Mouse (Mus musculus): ENCODE measurements around the gene Ugt2a3. TPM values are rescaled to one million over a fixed set of nuclear protein-coding genes. Genes with fewer than 3 reads are reported as not detected.
"Not testable (repeated sequence)": the region's sequence is repeated elsewhere in the genome, so short reads cannot be mapped to it uniquely, and the experiment has no call there.

Ugt2a3 gene
- polyA plus RNA-seq, 1 experiment: not detected

- TF ChIP-seq CTCF (IDR thresholded peaks at IDR 0.05; ENCODE audit: insufficient read depth, low read length) (no peak), POLR2A (IDR thresholded peaks at IDR 0.05; ENCODE audit: borderline replicate concordance, extremely low read depth, low read depth, low read length) (no peak)
- 54% methylated on average over 1 of the region's 1 CpGs for WGBS
- H3K4me1 ChIP-seq (ENCODE audit: control insufficient read depth, insufficient read depth, low read length): no peaks in the 10 kb centered on the region
- no peak for DNase-seq
- no peak overlapping the region for H3K4me3 ChIP-seq (replicated peaks; ENCODE audit: extremely low read depth, low read depth, low read length)
Observed at GRCm38 (mm10) chr5:87335199-87335598, 1.8 kb downstream of the Ugt2a3 start.

GRCm38 (mm10) chr5:87333584-87333983, 3.4 kb downstream of the Ugt2a3 start:
- no peak for DNase-seq
- no peak overlapping the region for H3K4me3 ChIP-seq (replicated peaks; ENCODE audit: extremely low read depth, low read depth, low read length)
- H3K4me1 ChIP-seq (ENCODE audit: control insufficient read depth, insufficient read depth, low read length): no peaks in the 10 kb centered on the region
- no peak for TF ChIP-seq POLR2A (IDR thresholded peaks at IDR 0.05; ENCODE audit: borderline replicate concordance, extremely low read depth, low read depth, low read length)
- no peak for TF ChIP-seq CTCF (IDR thresholded peaks at IDR 0.05; ENCODE audit: insufficient read depth, low read length)
- WGBS: 49% methylated on average over 3 of the region's 3 CpGs

- DNase-seq: no peak
Observed at GRCm38 (mm10) chr5:87311392-87311791, 25.6 kb downstream of the Ugt2a3 start.

GRCm38 (mm10) chr5:87286180-87286579, 50.8 kb downstream of the Ugt2a3 start:
- 76% methylated on average over 4 of the region's 4 CpGs for WGBS
- not testable (repeated sequence) for H3K4me1 ChIP-seq (ENCODE audit: control insufficient read depth, insufficient read depth, low read length); DNase-seq; H3K4me3 ChIP-seq (replicated peaks; ENCODE audit: extremely low read depth, low read depth, low read length)

More at GRCm38 (mm10) chr5:87311392-87311791, 25.6 kb downstream of the Ugt2a3 start:
- Histone ChIP-seq H3K4me1 (ENCODE audit: control insufficient read depth, insufficient read depth, low read length) (no peaks in the 10 kb centered on the region), H3K4me3 (replicated peaks; ENCODE audit: extremely low read depth, low read depth, low read length) (no peak overlapping the region)
- TF ChIP-seq POLR2A (IDR thresholded peaks at IDR 0.05; ENCODE audit: borderline replicate concordance, extremely low read depth, low read depth, low read length) (no peak), CTCF (IDR thresholded peaks at IDR 0.05; ENCODE audit: insufficient read depth, low read length) (no peak)
- WGBS: 88% methylated on average over 12 of the region's 12 CpGs

- not testable (repeated sequence) for DNase-seq; H3K4me1 ChIP-seq (ENCODE audit: control insufficient read depth, insufficient read depth, low read length); H3K4me3 ChIP-seq (replicated peaks; ENCODE audit: extremely low read depth, low read depth, low read length)
- 72% methylated on average over 4 of the region's 4 CpGs for WGBS
Observed at GRCm38 (mm10) chr5:87275986-87276385, 61.0 kb downstream of the Ugt2a3 start.

- H3K4me1 ChIP-seq (ENCODE audit: control insufficient read depth, insufficient read depth, low read length): no peaks in the 10 kb centered on the region
- WGBS: 80% methylated on average over 6 of the region's 6 CpGs
- no peak for TF ChIP-seq CTCF (IDR thresholded peaks at IDR 0.05; ENCODE audit: insufficient read depth, low read length)
- DNase-seq: no peak
- no peak overlapping the region for H3K4me3 ChIP-seq (replicated peaks; ENCODE audit: extremely low read depth, low read depth, low read length)
Observed at GRCm38 (mm10) chr5:87275581-87275980, 61.4 kb downstream of the Ugt2a3 start.

Other genes with a start within 250 kb of the Ugt2a3 start
- gene Ugt2b36, start 244.6 kb downstream of the Ugt2a3 start, polyA plus RNA-seq (2012; rRNA removed): 0.07 TPM in 1 of 2 replicates, not detected in the other
- 0.07 TPM in 1 of 2 replicates, not detected in the other for gene Ugt2b5, start 196.9 kb downstream of the Ugt2a3 start, polyA plus RNA-seq (2012; rRNA removed)
- not detected in 2 replicates for gene Ugt2b37, start 82.4 kb downstream of the Ugt2a3 start, polyA plus RNA-seq (2012; rRNA removed)
- not detected in 2 replicates for gene Ugt2b38, start 87.0 kb upstream of the Ugt2a3 start, polyA plus RNA-seq (2012; rRNA removed)
- not detected in 2 replicates for gene Ugt2a2, start 145.1 kb upstream of the Ugt2a3 start, polyA plus RNA-seq (2012; rRNA removed)
- not detected in 2 replicates for gene Gm43638, start 149.6 kb upstream of the Ugt2a3 start, polyA plus RNA-seq (2012; rRNA removed)
- not detected in 2 replicates for gene Ugt2a1, start 153.7 kb upstream of the Ugt2a3 start, polyA plus RNA-seq (2012; rRNA removed)
- not detected in 2 replicates for gene Sult1b1, start 201.0 kb upstream of the Ugt2a3 start, polyA plus RNA-seq (2012; rRNA removed)
- gene Sult1d1, start 231.8 kb upstream of the Ugt2a3 start, polyA plus RNA-seq (2012; rRNA removed): 0.74 and 1.3 TPM in 2 replicates